Mouse (Mus musculus): ENCODE data around the gene Hist2h2aa2.
A peak's percentile ranks its signal among the peaks of the same experiment; 100 is the strongest.
"Not testable (repeated sequence)": the region's sequence is repeated elsewhere in the genome, so short reads cannot be mapped to it uniquely, and the experiment has no call there.

The Hist2h2aa2 gene

GRCm38 (mm10) chr3:96262216-96262875 is 22.3 kb upstream of the Hist2h2aa2 start:
- peak; percentile 73 to 75 for DNase-seq (ENCODE audit: low spot score in 2 of 2)

GRCm38 (mm10) chr3:96261623-96262022 is 21.5 kb upstream of the Hist2h2aa2 start:
- DNase-seq (ENCODE audit: low spot score in 2 of 2): no peak

- DNase-seq (ENCODE audit: low spot score in 2 of 2): no peak
These were observed 20.1 kb upstream of the Hist2h2aa2 start for GRCm38 (mm10) chr3:96260220-96260619.

GRCm38 (mm10) chr3:96257190-96257589 is 17.1 kb upstream of the Hist2h2aa2 start:
- DNase-seq (ENCODE audit: low spot score in 2 of 2): no peak

- DNase-seq (ENCODE audit: low spot score in 2 of 2): no peak
These were observed 16.0 kb upstream of the Hist2h2aa2 start for GRCm38 (mm10) chr3:96255926-96256593.

GRCm38 (mm10) chr3:96254683-96255355 is 14.7 kb upstream of the Hist2h2aa2 start:
- DNase-seq (ENCODE audit: low spot score in 2 of 2): no peak

- DNase-seq (ENCODE audit: low spot score in 2 of 2): no peak
These were observed 11.7 kb upstream of the Hist2h2aa2 start for GRCm38 (mm10) chr3:96251787-96252186.

GRCm38 (mm10) chr3:96250890-96251289 is 10.8 kb upstream of the Hist2h2aa2 start:
- DNase-seq (ENCODE audit: low spot score in 2 of 2): no peak

GRCm38 (mm10) chr3:96249034-96249345 is 8.9 kb upstream of the Hist2h2aa2 start:
- no peak for DNase-seq (ENCODE audit: low spot score in 2 of 2)

- no peak for DNase-seq (ENCODE audit: low spot score in 2 of 2)
These were observed 8.3 kb upstream of the Hist2h2aa2 start for GRCm38 (mm10) chr3:96248141-96249033.

- no peak for DNase-seq (ENCODE audit: low spot score in 2 of 2)
These were observed 7.5 kb upstream of the Hist2h2aa2 start for GRCm38 (mm10) chr3:96247356-96248140.

GRCm38 (mm10) chr3:96246427-96246856 is 6.4 kb upstream of the Hist2h2aa2 start, which contains the start of gene Hist2h3c1:
Gene Hist2h3c1, plus strand, starts transcription at chr3:96246685.
- not testable (repeated sequence) for DNase-seq (ENCODE audit: low spot score in 2 of 2)

- DNase-seq (ENCODE audit: low spot score in 2 of 2): not testable (repeated sequence)
These were observed 5.9 kb upstream of the Hist2h2aa2 start for GRCm38 (mm10) chr3:96246018-96246417.

- DNase-seq (ENCODE audit: low spot score in 2 of 2): peak; percentile 79 to 87
These were observed 5.2 kb upstream of the Hist2h2aa2 start, which contains the start of gene Hist2h2aa1 for GRCm38 (mm10) chr3:96245003-96245886. Gene Hist2h2aa1, plus strand, starts transcription at chr3:96245497.

- DNase-seq (ENCODE audit: low spot score in 2 of 2): no peak
These were observed 4.0 kb upstream of the Hist2h2aa2 start for GRCm38 (mm10) chr3:96243921-96244572.

- no peak for DNase-seq (ENCODE audit: low spot score in 2 of 2)
These were observed 722 bp upstream of the Hist2h2aa2 start for GRCm38 (mm10) chr3:96240799-96241197.

- peak; percentile 44 to 56 for DNase-seq (ENCODE audit: low spot score in 2 of 2)
These were observed 902 bp downstream of the Hist2h2aa2 start, which contains the start of gene Hist2h3c2 for GRCm38 (mm10) chr3:96238954-96239793. Gene Hist2h3c2, minus strand, starts transcription at chr3:96239127.

- DNase-seq (ENCODE audit: low spot score in 2 of 2): no peak
These were observed 2.1 kb downstream of the Hist2h2aa2 start for GRCm38 (mm10) chr3:96237904-96238511.
